Mouse (Mus musculus) liver, adult 2 months (tissue): ENCODE results near the gene Cpsf7.

Experiments used
- CTCF ChIP-seq: fragments of 200-500 bp; IDR thresholded peaks from 2 replicates; pipeline ENCODE4 v1.5.1; 2011; ENCODE audit warnings: low read depth, low read length, control low read depth
- POLR2A ChIP-seq: fragments of 200-500 bp; IDR thresholded peaks from 2 replicates; pipeline ENCODE4 v1.6.1; 2011; ENCODE audit warnings: low read length, control low read depth; ENCODE audit not compliant: insufficient read depth; ENCODE audit errors: extremely low read depth

GRCm38 (mm10) chr19:10525106-10525901 is at the start of gene Cpsf7:
- no peak for TF ChIP-seq CTCF
- TF ChIP-seq POLR2A: peak; percentile 1; the same call in 1 of the 2 replicates
